8 mouse cellular contexts compared by ENCODE assay signal in the genomic region with DNA sequence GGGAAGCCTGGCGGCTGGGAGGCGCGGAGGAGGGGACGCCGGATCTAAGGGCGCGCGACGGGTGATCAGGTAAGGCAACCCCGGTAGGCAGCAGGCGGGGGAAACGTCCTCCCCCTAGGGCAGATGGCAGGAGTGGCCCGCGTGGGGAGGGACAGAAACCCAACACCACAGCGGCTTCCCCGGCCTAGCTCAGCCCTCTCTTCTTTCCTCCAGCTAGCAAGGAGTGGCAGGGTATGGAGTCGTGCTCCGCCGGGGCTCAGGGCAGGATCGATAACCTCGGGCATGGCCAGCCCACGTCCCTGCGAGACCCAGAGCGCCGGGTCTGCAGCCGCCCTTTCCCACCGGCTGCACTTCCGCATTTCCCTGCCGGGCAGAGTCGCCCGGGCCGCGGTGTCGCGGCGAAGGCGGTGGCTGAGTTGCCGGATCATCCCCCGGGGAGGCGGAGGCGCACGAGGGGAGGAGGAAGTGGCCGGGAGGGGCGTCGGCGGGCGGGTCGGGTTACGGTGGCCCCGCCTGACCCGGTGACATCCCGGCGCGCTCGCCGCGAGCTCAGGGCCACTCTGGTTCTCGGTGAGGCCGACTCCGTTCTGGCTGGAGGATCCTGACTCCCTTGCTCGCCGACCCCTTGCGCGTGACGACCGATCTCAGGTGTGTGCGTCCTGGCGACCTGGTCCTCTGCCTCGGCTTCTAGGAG. TPM values are rescaled to one million over a fixed set of nuclear protein-coding genes. Genes with fewer than 3 reads are reported as not detected.
DNase-seq lines count a peak whose midpoint lies in the region; ATAC-seq and TF ChIP-seq lines count a peak whose summit lies in the region.

No protein-coding gene starts in this region.

- peak; percentile 93 for DNase-seq in Muller cell, postnatal 12 days (ENCODE audit: inconsistent ontology term)
- peak; percentile 86 for DNase-seq in cerebellum, adult 9-11 months
- peak; percentile 47 to 69 for DNase-seq in frontal cortex, postnatal 10 days (ENCODE audit: low spot score in 2 of 2)
- DNase-seq in layer of hippocampus, postnatal 10 days (ENCODE audit: low spot score in 2 of 2): peak; percentile 68 to 75
- peak; percentile 93 for DNase-seq in lung, postnatal 0 days (ENCODE audit: low spot score)
- peak; percentile 76 for DNase-seq in ovary, postnatal 14 days (ENCODE audit: low spot score)
- DNase-seq in thymus, postnatal 10 days (ENCODE audit: low spot score in 2 of 2): peak; percentile 71 to 74

- H3K27ac ChIP-seq in hindbrain, embryonic 12.5 days: peak overlapping the region; percentile 35
- H3K27ac ChIP-seq in lung, postnatal 0 days (ENCODE audit: low read length): peak overlapping the region; percentile 93

- TF ChIP-seq EP300 in lung, postnatal 0 days (IDR thresholded peaks at IDR 0.05): 0 out of 2 replicates have a peak, but pooled peaks have one; percentile 1

- no peaks in the 10 kb centered on the region for H3K36me3 ChIP-seq in hindbrain, embryonic 12.5 days
- no peaks in the 10 kb centered on the region for H3K36me3 ChIP-seq in lung, postnatal 0 days (ENCODE audit: insufficient read depth, low read length)

- TF ChIP-seq CTCF in lung, postnatal 0 days (IDR thresholded peaks at IDR 0.05): 0 out of 2 replicates have a peak, but pooled peaks have one; percentile 5

- peak overlapping the region; percentile 74 for H3K4me3 ChIP-seq in hindbrain, embryonic 12.5 days
- H3K4me3 ChIP-seq in lung, postnatal 0 days (ENCODE audit: low read depth, low read length): peak overlapping the region; percentile 83

- under 1% methylated on average over 66 of the region's 69 CpGs for WGBS in hindbrain, embryonic 12.5 days
- WGBS in lung, postnatal 0 days: 1% methylated on average over 49 of the region's 69 CpGs

- peaks cover 12% of the 10 kb centered on the region for H3K4me1 ChIP-seq in hindbrain, embryonic 12.5 days
- H3K4me1 ChIP-seq in lung, postnatal 0 days (ENCODE audit: insufficient read depth, low read depth, low read length): no peaks in the 10 kb centered on the region

- peak overlapping the region; percentile 78 for H3K9ac ChIP-seq in hindbrain, embryonic 12.5 days
- H3K9ac ChIP-seq in lung, postnatal 0 days (replicated peaks; ENCODE audit: low read depth): peak overlapping the region; percentile 91

- H3K9me3 ChIP-seq in hindbrain, embryonic 12.5 days (replicated peaks): no peaks in the 10 kb centered on the region
- H3K9me3 ChIP-seq in lung, postnatal 0 days (ENCODE audit: low read length): no peaks in the 10 kb centered on the region

- H3K4me2 ChIP-seq in hindbrain, embryonic 12.5 days (replicated peaks): peak overlapping the region; percentile 83
- H3K4me2 ChIP-seq in lung, postnatal 0 days (replicated peaks; ENCODE audit: low read depth, low read length): peak overlapping the region; percentile 79

- peaks cover 8% of the 10 kb centered on the region; the same call in 1 of the 2 replicates for H3K27me3 ChIP-seq in hindbrain, embryonic 12.5 days
- H3K27me3 ChIP-seq in lung, postnatal 0 days (replicated peaks; ENCODE audit: insufficient read depth, low read length): no peaks in the 10 kb centered on the region

- ATAC-seq in hindbrain, embryonic 12.5 days (ENCODE audit: low FRiP score): peak; percentile 81
- peak; percentile 96 for ATAC-seq in lung, postnatal 0 days

RNA-seq across cellular contexts. Expression of gene Gpd2, which starts 0.6 kb away (rescaled TPM):
- 17.4 and 18.9 TPM in 2 replicates for polyA plus RNA-seq in hindbrain, embryonic 12.5 days (2016; fragmentation: Nextera tagmentation; extraction: Ambion mirVana)
- total RNA-seq in layer of hippocampus, postnatal 10 days (2021): 100 to 1,000 TPM; 124 to 139 TPM
- 12.9 and 14.4 TPM in 2 replicates for polyA plus RNA-seq in lung, postnatal 0 days (2015; fragmentation: Nextera tagmentation; extraction: Ambion mirVana)

Comparison
In these comparisons a context has a peak if more than half of its experiments do, and no peak if none do; other contexts are left out.
1. Peak in every context shown above with its lines: DNase-seq, ATAC-seq, H3K4me3 ChIP-seq and H3K27ac ChIP-seq.